In genomic region chr2:108690091-108690490, GRCm38 (mm10) we compare ENCODE assay signal across 8 mouse cellular contexts.
DNase-seq lines count a peak whose midpoint lies in the region; ATAC-seq lines count a peak whose summit lies in the region.

No protein-coding gene starts in this region.

- H3K27ac ChIP-seq in neural tube, embryonic 15.5 days (replicated peaks), result no peak overlapping the region

- no peak overlapping the region for H3K9ac ChIP-seq in neural tube, embryonic 15.5 days (replicated peaks)

- intact Hi-C loops in left cerebral cortex, postnatal 25 days (cut with DNase I), result loop anchor here (2.0 kb wide), 1 partner anchor 1005 kb away; no protein-coding TSS in a partner anchor

- WGBS in neural tube, embryonic 15.5 days, result 53% methylated on average over 4 of the region's 4 CpGs

- H3K4me3 ChIP-seq in neural tube, embryonic 15.5 days (replicated peaks), result no peak overlapping the region

- no peaks in the 10 kb centered on the region for H3K4me1 ChIP-seq in neural tube, embryonic 15.5 days

- peak; percentile 13 to 70 for DNase-seq in adrenal gland, adult (ENCODE audit: inconsistent age in 2 of 2, low spot score in 1 of 2)
- DNase-seq in adrenal gland, adult 8-10 months, result no peak
- DNase-seq in neural tube, embryonic 10.5 days (ENCODE audit: extremely low spot score, low spot score), result peak; percentile 59
- DNase-seq in cerebellum, postnatal 10 days, result peak; percentile 69 to 72
- DNase-seq in heart, postnatal 4 days, result peak; percentile 67
- DNase-seq in left cerebral cortex, postnatal 25 days (ENCODE audit: low spot score in 2 of 2), result peak; percentile 47 to 71
- DNase-seq in right cerebral cortex, postnatal 25 days, result peak; percentile 43

- no peaks in the 10 kb centered on the region for H3K36me3 ChIP-seq in neural tube, embryonic 15.5 days

- no peak for ATAC-seq in neural tube, embryonic 15.5 days (ENCODE audit: low FRiP score)

- H3K9me3 ChIP-seq in neural tube, embryonic 15.5 days (replicated peaks), result no peaks in the 10 kb centered on the region

- H3K4me2 ChIP-seq in neural tube, embryonic 15.5 days, result no peak overlapping the region

- H3K27me3 ChIP-seq in neural tube, embryonic 15.5 days (replicated peaks), result no peaks in the 10 kb centered on the region
